Mouse (Mus musculus): ENCODE measurements around the gene Chrm2.

- no peak for TF ChIP-seq CTCF (IDR thresholded peaks at IDR 0.05)
- no peak for TF ChIP-seq EP300 (IDR thresholded peaks at IDR 0.05)
Measured at GRCm38 (mm10) chr6:36437964-36438363, 50.1 kb downstream of the Chrm2 start.
